Mouse (Mus musculus): ENCODE results near the gene Rps10.
A peak's percentile ranks its signal among the peaks of the same experiment; 100 is the strongest.

- TF ChIP-seq CTCF (IDR thresholded peaks at IDR 0.05; ENCODE audit: extremely low read depth, insufficient read depth, insufficient read length, insufficient replicate concordance) (no peak), POLR2A (IDR thresholded peaks at IDR 0.05; ENCODE audit: low read depth, low read length) (peak; percentile 39; the same call in 1 of the 2 replicates)
Observed at GRCm38 (mm10) chr17:27623360-27624326, 12.8 kb downstream of the Rps10 start, which contains the start of gene Nudt3.
